Comparison of ENCODE assay signal across 7 mouse cellular contexts in the genomic region with DNA sequence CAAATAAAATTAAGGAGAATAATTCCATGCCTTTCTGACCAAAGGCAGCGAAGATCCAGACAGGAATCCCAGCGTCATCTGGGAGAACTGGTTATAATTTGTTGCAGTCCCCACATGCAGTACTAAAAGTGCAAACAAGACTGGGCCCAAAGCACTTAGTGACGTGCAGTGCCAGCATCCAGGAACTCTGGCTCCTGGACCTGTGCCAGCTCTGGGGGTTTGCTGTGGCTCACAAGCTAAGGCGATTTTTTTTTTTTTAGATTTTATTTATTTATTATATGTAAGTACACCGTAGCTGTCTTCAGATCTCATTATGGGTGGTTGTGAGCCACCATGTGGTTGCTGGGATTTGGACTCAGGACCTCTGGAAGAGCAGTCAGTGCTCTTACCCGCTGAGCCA.
DNase-seq lines count a peak whose midpoint lies in the region; ATAC-seq and TF ChIP-seq lines count a peak whose summit lies in the region.
"Not testable (repeated sequence)": the region's sequence is repeated elsewhere in the genome, so short reads cannot be mapped to it uniquely, and the experiment has no call there.

No protein-coding gene starts in this region.

- H3K4me3 ChIP-seq in embryonic facial prominence, embryonic 14.5 days (ENCODE audit: low read depth, low read length); limb, embryonic 12.5 days (replicated peaks); lung, embryonic 16.5 days (ENCODE audit: low read length); spleen, adult 2 months (ENCODE audit: extremely low read depth, insufficient read depth, insufficient read length): not testable (repeated sequence)

- H3K27ac ChIP-seq in embryonic facial prominence, embryonic 14.5 days (replicated peaks; ENCODE audit: low read depth, low read length); lung, embryonic 16.5 days (ENCODE audit: low read length): not testable (repeated sequence)
- peak overlapping the region; percentile 18; the same call in 1 of the 2 replicates for H3K27ac ChIP-seq in limb, embryonic 12.5 days
- H3K27ac ChIP-seq in spleen, adult 2 months (ENCODE audit: insufficient read depth, low read length) = peak overlapping the region; percentile 88; the same call in 1 of the 2 replicates

- not testable (repeated sequence) for ATAC-seq in embryonic facial prominence, embryonic 14.5 days (ENCODE audit: low read depth); limb, embryonic 12.5 days (ENCODE audit: insufficient number of reproducible peaks, insufficient read depth, low FRiP score, low TSS enrichment, low read depth)
- 0 out of 2 replicates have a peak, but pooled peaks have one; percentile 35 for ATAC-seq in lung, embryonic 16.5 days (ENCODE audit: low read depth)

- not testable (repeated sequence) for H3K4me2 ChIP-seq in embryonic facial prominence, embryonic 14.5 days (ENCODE audit: low read depth, low read length); limb, embryonic 12.5 days; lung, embryonic 16.5 days (ENCODE audit: low read depth, low read length)

- not testable (repeated sequence) for TF ChIP-seq POLR2A in spleen, adult 2 months (IDR thresholded peaks at IDR 0.05; ENCODE audit: low read depth, low read length)

- not testable (repeated sequence) for H3K36me3 ChIP-seq in embryonic facial prominence, embryonic 14.5 days (ENCODE audit: control insufficient read depth, insufficient read depth, low read length); limb, embryonic 12.5 days; lung, embryonic 16.5 days (ENCODE audit: control insufficient read depth, insufficient read depth, low read length); spleen, adult 2 months (ENCODE audit: control insufficient read depth, insufficient read depth, low read length)

- not testable (repeated sequence) for H3K9me3 ChIP-seq in embryonic facial prominence, embryonic 14.5 days (ENCODE audit: control insufficient read depth, low read length); limb, embryonic 12.5 days; lung, embryonic 16.5 days (ENCODE audit: control insufficient read depth, low read length)

- H3K27me3 ChIP-seq in embryonic facial prominence, embryonic 14.5 days (replicated peaks; ENCODE audit: control insufficient read depth, insufficient read depth, low read length); limb, embryonic 12.5 days; lung, embryonic 16.5 days (ENCODE audit: control insufficient read depth, insufficient read depth, low read depth, low read length); spleen, adult 2 months (ENCODE audit: control insufficient read depth, insufficient read depth, low read length): not testable (repeated sequence)

- H3K9ac ChIP-seq in embryonic facial prominence, embryonic 14.5 days (ENCODE audit: low read depth, low read length); limb, embryonic 12.5 days (replicated peaks); lung, embryonic 16.5 days (ENCODE audit: low read length): not testable (repeated sequence)

- 44% methylated on average over 6 of the region's 6 CpGs for WGBS in embryonic facial prominence, embryonic 14.5 days
- WGBS in limb, embryonic 12.5 days = 61% methylated on average over 6 of the region's 6 CpGs
- 40% methylated on average over 6 of the region's 6 CpGs for WGBS in lung, embryonic 16.5 days
- WGBS in spleen, adult 2 months = 69% methylated on average over 6 of the region's 6 CpGs

- TF ChIP-seq CTCF in spleen, adult 2 months (IDR thresholded peaks at IDR 0.05; ENCODE audit: extremely low read depth, insufficient read depth, insufficient read length, insufficient replicate concordance) = not testable (repeated sequence)

- DNase-seq in embryonic facial prominence, embryonic 14.5 days (ENCODE audit: low spot score) = peak; percentile 70
- DNase-seq in kidney, postnatal 10 days = peak; percentile 41
- DNase-seq in lung, postnatal 4 days = peak; percentile 34 to 55
- DNase-seq in spleen, adult 2 months (ENCODE audit: low read depth in 1 of 2, low spot score in 2 of 2) = not testable (repeated sequence)
- peak; percentile 16 for DNase-seq in thymus, postnatal 4 days

- not testable (repeated sequence) for H3K4me1 ChIP-seq in embryonic facial prominence, embryonic 14.5 days (ENCODE audit: control insufficient read depth, insufficient read depth, low read length); limb, embryonic 12.5 days (replicated peaks); lung, embryonic 16.5 days (replicated peaks; ENCODE audit: control insufficient read depth, insufficient read depth, low read length)
- peaks cover 27% of the 10 kb centered on the region for H3K4me1 ChIP-seq in spleen, adult 2 months (ENCODE audit: control insufficient read depth, insufficient read depth, insufficient read length)
